8 mouse cellular contexts compared by ENCODE assay signal in the genomic region with DNA sequence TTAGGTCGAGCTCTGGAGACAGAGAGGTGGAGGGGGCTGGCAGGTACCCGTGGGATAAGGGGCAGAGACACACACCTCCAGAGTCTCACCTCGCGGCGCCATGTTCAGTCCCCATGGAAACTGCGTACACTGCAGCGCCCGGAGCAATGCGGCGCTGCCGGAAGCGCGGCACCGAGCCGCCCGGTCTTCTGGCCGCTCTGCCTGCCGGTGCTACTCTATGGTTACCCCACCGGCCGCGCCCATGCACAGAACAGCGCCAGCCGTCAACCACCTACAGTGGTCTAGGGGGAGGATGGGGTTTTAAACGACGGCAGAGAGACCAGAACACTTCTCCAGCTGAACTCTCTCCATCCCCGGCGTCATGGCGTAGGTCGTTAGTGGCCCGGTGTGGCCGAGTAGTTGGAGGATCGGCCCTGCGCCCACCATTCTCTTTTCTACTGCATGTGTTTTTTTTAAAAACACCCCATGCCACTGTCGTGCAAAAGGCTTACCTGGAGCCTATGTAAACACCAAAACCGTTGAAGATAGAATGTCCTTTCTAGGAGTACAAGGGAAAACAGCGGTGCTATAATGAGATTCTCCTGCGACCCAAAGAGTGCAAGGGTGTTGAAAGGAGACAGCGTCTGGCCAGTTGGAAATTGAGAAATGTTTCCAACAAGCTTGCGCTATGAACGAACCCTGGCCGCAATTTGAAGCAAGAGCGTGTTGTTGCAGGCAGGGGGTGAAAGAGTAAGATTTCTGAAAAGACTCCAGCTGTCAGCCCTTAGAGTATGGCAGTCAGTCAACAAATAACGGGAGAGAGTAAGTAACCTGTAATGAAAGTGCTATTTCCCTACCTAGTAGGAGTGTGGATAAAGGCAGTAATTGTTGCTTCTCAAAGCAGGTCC. TPM values are rescaled to one million over a fixed set of nuclear protein-coding genes. Genes with fewer than 3 reads are reported as not detected.
DNase-seq lines count a peak whose midpoint lies in the region; ATAC-seq and TF ChIP-seq lines count a peak whose summit lies in the region.

A gene (minus strand): TSS at position 615 of the 887 bp plus-strand sequence.

- H3K4me1 ChIP-seq in bone marrow, adult 2 months (ENCODE audit: control insufficient read depth, insufficient read depth, low read length): no peaks in the 10 kb centered on the region; the same call in 1 of the 2 replicates
- H3K4me1 ChIP-seq in embryonic facial prominence, embryonic 15.5 days: peaks cover 17% of the 10 kb centered on the region
- H3K4me1 ChIP-seq in kidney, embryonic 15.5 days: peaks cover 15% of the 10 kb centered on the region

- peak within 1 kb of the TSS; percentile 77 for H3K27ac ChIP-seq in bone marrow, adult 2 months (ENCODE audit: control insufficient read depth, insufficient read depth, low read depth, low read length, poor library complexity)
- H3K27ac ChIP-seq in embryonic facial prominence, embryonic 15.5 days (replicated peaks): peak within 1 kb of the TSS; percentile 74
- H3K27ac ChIP-seq in kidney, embryonic 15.5 days: peak within 1 kb of the TSS; percentile 77

- H3K4me3 ChIP-seq in bone marrow, adult 2 months (replicated peaks; ENCODE audit: control insufficient read depth, low read depth, low read length): peak within 1 kb of the TSS; percentile 98
- H3K4me3 ChIP-seq in embryonic facial prominence, embryonic 15.5 days (replicated peaks): peak within 1 kb of the TSS; percentile 69
- H3K4me3 ChIP-seq in kidney, embryonic 15.5 days (replicated peaks): peak within 1 kb of the TSS; percentile 72

- H3K4me2 ChIP-seq in embryonic facial prominence, embryonic 15.5 days (replicated peaks): peak within 1 kb of the TSS; percentile 69
- H3K4me2 ChIP-seq in kidney, embryonic 15.5 days: peak within 1 kb of the TSS; percentile 72

- peak; percentile 76; the same call in 1 of the 2 replicates for TF ChIP-seq POLR2A in bone marrow, adult 2 months (IDR thresholded peaks at IDR 0.05; ENCODE audit: borderline replicate concordance, control insufficient read depth, low read depth, low read length)

- no peaks in the 10 kb centered on the region for H3K9me3 ChIP-seq in embryonic facial prominence, embryonic 15.5 days (replicated peaks)
- no peaks in the 10 kb centered on the region for H3K9me3 ChIP-seq in kidney, embryonic 15.5 days (replicated peaks)

- H3K9ac ChIP-seq in embryonic facial prominence, embryonic 15.5 days: peak within 1 kb of the TSS; percentile 59
- peak within 1 kb of the TSS; percentile 61 for H3K9ac ChIP-seq in kidney, embryonic 15.5 days

- DNase-seq in 416B (ENCODE audit: low read depth): peak; percentile 80
- DNase-seq in heart, adult 9 months (ENCODE audit: low spot score in 2 of 2): peak; percentile 84 to 90
- peak; percentile 88 for DNase-seq in liver
- DNase-seq in spleen, postnatal 4 days (ENCODE audit: low spot score in 2 of 2): peak; percentile 86 to 93

- H3K27me3 ChIP-seq in embryonic facial prominence, embryonic 15.5 days: no peaks in the 10 kb centered on the region
- no peaks in the 10 kb centered on the region for H3K27me3 ChIP-seq in kidney, embryonic 15.5 days

- peak; percentile 97 for ATAC-seq in embryonic facial prominence, embryonic 15.5 days (ENCODE audit: insufficient number of reproducible peaks, low FRiP score, low TSS enrichment, low read depth)
- ATAC-seq in kidney, embryonic 15.5 days (replicated peaks; ENCODE audit: low FRiP score): peak; percentile 97
- peak; percentile 96 for ATAC-seq in monocyte, adult 5-6 weeks (replicated peaks; ENCODE audit: insufficient number of reproducible peaks, low FRiP score, low TSS enrichment, poor library complexity, severe bottlenecking)

- peaks cover 8% of the 10 kb centered on the region for H3K36me3 ChIP-seq in embryonic facial prominence, embryonic 15.5 days
- peaks cover 18% of the 10 kb centered on the region for H3K36me3 ChIP-seq in kidney, embryonic 15.5 days

- WGBS in bone marrow, adult 2 months: 1% methylated on average over 43 of the region's 43 CpGs
- under 1% methylated on average over 43 of the region's 43 CpGs for WGBS in embryonic facial prominence, embryonic 15.5 days
- WGBS in kidney, embryonic 15.5 days: 1% methylated on average over 43 of the region's 43 CpGs

- TF ChIP-seq CTCF in bone marrow, adult 2 months (IDR thresholded peaks at IDR 0.05; ENCODE audit: control insufficient read depth, insufficient read depth, low read length): no peak

RNA-seq across cellular contexts. Expression of the gene that starts here (rescaled TPM):
- polyA plus RNA-seq in bone marrow, adult 2 months (2011; ENCODE audit: insufficient read depth, insufficient read length, low replicate concordance, missing spikeins): 18.5 and 25.1 TPM in 2 replicates
- 44.0 and 49.6 TPM in 2 replicates for polyA plus RNA-seq in embryonic facial prominence, embryonic 15.5 days (2015; fragmentation: Nextera tagmentation; extraction: Ambion mirVana)
- 47.1 and 51.6 TPM in 2 replicates for polyA plus RNA-seq in kidney, embryonic 15.5 days (2015; fragmentation: Nextera tagmentation; extraction: Ambion mirVana)
- 1.3 to 2.6 TPM in 2 of 3 replicates, not detected in the other for total RNA-seq in monocyte, adult 5-6 weeks (2017)

Comparison
In these comparisons a context has a peak if more than half of its experiments do, and no peak if none do; other contexts are left out.
1. Peak in every context shown above with its lines: DNase-seq, ATAC-seq, H3K4me3 ChIP-seq and H3K27ac ChIP-seq.